Mouse (Mus musculus): Measurements from ENCODE around the gene Bcl2l12.

DNA sequence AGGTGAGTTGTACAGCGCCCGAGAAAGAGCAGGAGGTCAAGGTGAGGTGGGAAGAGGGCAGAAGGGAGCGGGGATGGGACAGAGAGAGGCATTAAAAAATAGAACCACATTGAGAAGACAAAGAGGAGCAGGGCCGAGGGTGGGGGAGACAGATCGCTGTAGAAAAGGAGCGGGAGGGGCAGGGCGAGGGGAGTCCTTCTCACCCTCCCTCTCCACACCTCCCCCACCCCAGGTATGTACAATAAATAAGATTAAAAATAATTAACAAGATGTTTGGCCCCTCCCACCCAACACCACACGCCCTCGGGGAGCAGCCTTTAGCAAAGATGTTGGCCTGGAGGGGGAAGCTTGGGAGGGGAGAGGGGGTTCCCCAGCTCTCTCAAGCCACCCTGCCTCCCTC lies 29.2 kb upstream of the Bcl2l12 start:
- TF ChIP-seq CTCF (IDR thresholded peaks at IDR 0.05; ENCODE audit: borderline replicate concordance, insufficient read depth, low read depth, low read length) (no peak), POLR2A (IDR thresholded peaks at IDR 0.05; ENCODE audit: borderline replicate concordance, insufficient read depth, low read length) (no peak)

All from cerebellum, adult 2 months (tissue).